Mouse (Mus musculus) intestine, embryonic 16.5 days (tissue): ENCODE measurements at regions not wholly inside any gene's neighbourhood (a gene's known extent, or its start where the extent isn't known, plus 50 kb on each side); places are given as distances from the start of the nearest gene placed in this dataset.

Source experiments
- ATAC-seq: fragments of 200-750 bp; cut with Nextera tagmentation; 2 replicates; pipeline ENCODE4 v1.8.0; 2017; ENCODE audit warnings: moderate TSS enrichment, moderate library complexity
- H3K27ac ChIP-seq: fragments of 300-500 bp; sonication (generic); 2 replicates; pipeline ENCODE4 v1.5.1; 2014; ENCODE audit warnings: mild to moderate bottlenecking, low read length
- H3K27me3 ChIP-seq: fragments of 300-500 bp; sonication (generic); replicated peaks from 2 replicates; pipeline ENCODE4 v1.6.1; 2014; ENCODE audit warnings: low read length, control low read depth, mixed read lengths; ENCODE audit not compliant: control insufficient read depth, insufficient read depth
- H3K36me3 ChIP-seq: fragments of 300-500 bp; sonication (generic); 2 replicates; pipeline ENCODE4 v1.6.1; 2014; ENCODE audit warnings: low read length, control low read depth; ENCODE audit not compliant: control insufficient read depth, insufficient read depth
- H3K4me1 ChIP-seq: fragments of 300-500 bp; sonication (generic); 2 replicates; pipeline ENCODE4 v1.6.1; 2014; ENCODE audit warnings: low read length, control low read depth, mixed read lengths; ENCODE audit not compliant: control insufficient read depth, insufficient read depth
- H3K4me2 ChIP-seq: fragments of 300-500 bp; sonication (generic); 2 replicates; pipeline ENCODE4 v1.6.1; 2014; ENCODE audit warnings: low read depth, low read length, control low read depth
- H3K4me3 ChIP-seq: fragments of 300-500 bp; sonication (generic); 2 replicates; pipeline ENCODE4 v1.5.1; 2014; ENCODE audit warnings: mild to moderate bottlenecking, low read length
- H3K9ac ChIP-seq: fragments of 300-500 bp; sonication (generic); 2 replicates; pipeline ENCODE4 v1.6.1; 2014; ENCODE audit warnings: low read depth, low read length
- H3K9me3 ChIP-seq: fragments of 300-500 bp; sonication (generic); 2 replicates; pipeline ENCODE4 v1.6.1; 2016; ENCODE audit warnings: low read length, control low read depth; ENCODE audit not compliant: control insufficient read depth
- WGBS: fragments of 180-500 bp; shearing (Covaris S2); extraction: QIAGEN DNeasy Blood & Tissue Kit; methylation state at CpG from one replicate; pipeline ENCODE4 v1.1.7; 2014; 5-methylcytosine and 5-hydroxymethylcytosine counted together

GRCm38 (mm10) chr13:16100253-16100652 is 88.6 kb downstream of the Inhba start:
- ATAC-seq, result no peak
- 86% methylated on average over 9 of the region's 15 CpGs for WGBS
- H3K27ac ChIP-seq, result no peak overlapping the region
- no peaks in the 10 kb centered on the region for H3K36me3 ChIP-seq
- H3K4me3 ChIP-seq, result no peak overlapping the region
- no peaks in the 10 kb centered on the region for H3K4me1 ChIP-seq
- H3K9ac ChIP-seq, result no peak overlapping the region
- no peak overlapping the region for H3K4me2 ChIP-seq
- 0 out of 2 replicates have a peak, but pooled peaks cover 3% of the 10 kb centered on the region for H3K9me3 ChIP-seq
- H3K27me3 ChIP-seq, result no peaks in the 10 kb centered on the region

GRCm38 (mm10) chr13:16114837-16115236 is 103.2 kb downstream of the Inhba start:
- no peak overlapping the region for H3K4me2 ChIP-seq
- H3K4me3 ChIP-seq, result no peak overlapping the region
- no peak for ATAC-seq
- no peaks in the 10 kb centered on the region for H3K36me3 ChIP-seq
- H3K27ac ChIP-seq, result no peak overlapping the region
- H3K9me3 ChIP-seq, result no peaks in the 10 kb centered on the region
- no peak overlapping the region for H3K9ac ChIP-seq
- H3K4me1 ChIP-seq, result no peaks in the 10 kb centered on the region
- no peaks in the 10 kb centered on the region for H3K27me3 ChIP-seq
- WGBS, result 43% methylated on average over 2 of the region's 2 CpGs

GRCm38 (mm10) chr13:16146686-16147085 is 135.0 kb downstream of the Inhba start:
- Histone ChIP-seq H3K27ac (no peak overlapping the region), H3K9ac (no peak overlapping the region), H3K4me2 (no peak overlapping the region), H3K4me1 (no peaks in the 10 kb centered on the region), H3K36me3 (no peaks in the 10 kb centered on the region), H3K9me3 (no peaks in the 10 kb centered on the region), H3K4me3 (no peak overlapping the region), H3K27me3 (no peaks in the 10 kb centered on the region)
- ATAC-seq, result no peak

GRCm38 (mm10) chr13:16154926-16155325 is 143.3 kb downstream of the Inhba start:
- Histone ChIP-seq H3K4me1 (no peaks in the 10 kb centered on the region), H3K27me3 (no peaks in the 10 kb centered on the region), H3K4me3 (no peak overlapping the region), H3K9me3 (no peaks in the 10 kb centered on the region), H3K9ac (no peak overlapping the region), H3K36me3 (no peaks in the 10 kb centered on the region), H3K4me2 (no peak overlapping the region), H3K27ac (no peak overlapping the region)
- no peak for ATAC-seq
- 73% methylated on average over 1 of the region's 1 CpGs for WGBS

- no peaks in the 10 kb centered on the region for H3K9me3 ChIP-seq
- H3K4me3 ChIP-seq, result no peak overlapping the region
- H3K27me3 ChIP-seq, result no peaks in the 10 kb centered on the region
- H3K9ac ChIP-seq, result no peak overlapping the region
- no peaks in the 10 kb centered on the region for H3K36me3 ChIP-seq
- no peak for ATAC-seq
- H3K27ac ChIP-seq, result no peak overlapping the region
- H3K4me1 ChIP-seq, result no peaks in the 10 kb centered on the region
- 54% methylated on average over 5 of the region's 5 CpGs for whole genome bisulfite sequencing
- H3K4me2 ChIP-seq, result no peak overlapping the region
Observed at GRCm38 (mm10) chr13:16165204-16165894, 153.7 kb downstream of the Inhba start.

- 90% methylated on average over 1 of the region's 1 CpGs for WGBS
- H3K9ac ChIP-seq, result no peak overlapping the region
Observed at GRCm38 (mm10) chr13:16196692-16197091, 185.0 kb downstream of the Inhba start.

GRCm38 (mm10) chr13:16200046-16200445 is 188.4 kb downstream of the Inhba start:
- H3K4me2 ChIP-seq, result no peak overlapping the region
- 80% methylated on average over 1 of the region's 1 CpGs for WGBS
- H3K9me3 ChIP-seq, result no peaks in the 10 kb centered on the region
- no peaks in the 10 kb centered on the region for H3K27me3 ChIP-seq
- H3K4me1 ChIP-seq, result no peaks in the 10 kb centered on the region
- H3K36me3 ChIP-seq, result no peaks in the 10 kb centered on the region
- ATAC-seq, result no peak
- H3K9ac ChIP-seq, result no peak overlapping the region
- H3K27ac ChIP-seq, result no peak overlapping the region
- H3K4me3 ChIP-seq, result no peak overlapping the region

More at GRCm38 (mm10) chr13:16196692-16197091, 185.0 kb downstream of the Inhba start:
- H3K4me3 ChIP-seq, result no peak overlapping the region
- H3K4me2 ChIP-seq, result no peak overlapping the region
- ATAC-seq, result no peak
- no peak overlapping the region for H3K27ac ChIP-seq
- no peaks in the 10 kb centered on the region for H3K36me3 ChIP-seq
- no peaks in the 10 kb centered on the region for H3K4me1 ChIP-seq
- H3K9me3 ChIP-seq, result no peaks in the 10 kb centered on the region
- no peaks in the 10 kb centered on the region for H3K27me3 ChIP-seq

- no peak overlapping the region for H3K9ac ChIP-seq
- H3K9me3 ChIP-seq, result no peaks in the 10 kb centered on the region
- H3K4me2 ChIP-seq, result no peak overlapping the region
- H3K4me3 ChIP-seq, result no peak overlapping the region
- WGBS, result 77% methylated on average over 3 of the region's 3 CpGs
- H3K27me3 ChIP-seq, result no peaks in the 10 kb centered on the region
- no peaks in the 10 kb centered on the region for H3K4me1 ChIP-seq
- no peak for ATAC-seq
- H3K36me3 ChIP-seq, result no peaks in the 10 kb centered on the region
- H3K27ac ChIP-seq, result no peak overlapping the region
Observed at GRCm38 (mm10) chr13:16203147-16203546, 191.5 kb downstream of the Inhba start.

GRCm38 (mm10) chr13:16204097-16204496 is 192.4 kb downstream of the Inhba start:
- Histone ChIP-seq H3K36me3 (no peaks in the 10 kb centered on the region), H3K27me3 (no peaks in the 10 kb centered on the region), H3K4me3 (no peak overlapping the region), H3K4me2 (no peak overlapping the region), H3K4me1 (no peaks in the 10 kb centered on the region), H3K9me3 (no peaks in the 10 kb centered on the region), H3K27ac (no peak overlapping the region), H3K9ac (no peak overlapping the region)
- no peak for ATAC-seq
- WGBS, result 91% methylated on average over 5 of the region's 5 CpGs

GRCm38 (mm10) chr13:16211482-16211881 is 199.8 kb downstream of the Inhba start:
- Histone ChIP-seq H3K36me3 (no peaks in the 10 kb centered on the region), H3K4me2 (no peak overlapping the region), H3K4me3 (no peak overlapping the region), H3K9me3 (no peaks in the 10 kb centered on the region), H3K27ac (no peak overlapping the region), H3K9ac (no peak overlapping the region), H3K4me1 (no peaks in the 10 kb centered on the region), H3K27me3 (no peaks in the 10 kb centered on the region)
- WGBS, result 66% methylated on average over 2 of the region's 2 CpGs
- ATAC-seq, result no peak
